Mouse (Mus musculus) heart, embryonic 11.5 days (tissue): Measurements from ENCODE around the gene Galnt18. TPM values are rescaled to one million over a fixed set of nuclear protein-coding genes. Genes with fewer than 3 reads are reported as not detected.

Experiments used
- ATAC-seq: fragments of 200-750 bp; cut with Nextera tagmentation; replicated peaks from 2 replicates; pipeline ENCODE4 v1.8.0; 2017; ENCODE audit warnings: moderate library complexity; ENCODE audit not compliant: insufficient number of reproducible peaks, low FRiP score, low TSS enrichment
- H3K27ac ChIP-seq: fragments of 300-500 bp; sonication (generic); 2 replicates; pipeline ENCODE4 v1.5.1; 2014; ENCODE audit warnings: mild to moderate bottlenecking, low read depth, low read length
- H3K27me3 ChIP-seq: fragments of 300-500 bp; sonication (generic); 2 replicates; pipeline ENCODE4 v1.6.1; 2014; ENCODE audit warnings: mild to moderate bottlenecking, low read length, mixed read lengths; ENCODE audit not compliant: control insufficient read depth, insufficient read depth
- H3K36me3 ChIP-seq: fragments of 300-500 bp; sonication (generic); 2 replicates; pipeline ENCODE4 v1.6.1; 2014; ENCODE audit warnings: mild to moderate bottlenecking, low read length, moderate library complexity, mixed read lengths; ENCODE audit not compliant: control insufficient read depth, insufficient read depth
- H3K4me1 ChIP-seq: fragments of 300-500 bp; sonication (generic); 2 replicates; pipeline ENCODE4 v1.6.1; 2014; ENCODE audit warnings: low read length; ENCODE audit not compliant: control insufficient read depth, insufficient read depth
- H3K4me2 ChIP-seq: fragments of 300-500 bp; sonication (generic); 2 replicates; pipeline ENCODE4 v1.6.1; 2014; ENCODE audit warnings: mild to moderate bottlenecking, moderate library complexity
- H3K4me3 ChIP-seq: fragments of 300-500 bp; sonication (generic); 2 replicates; pipeline ENCODE4 v1.5.1; 2014; ENCODE audit warnings: low read depth, low read length
- H3K9ac ChIP-seq: fragments of 300-500 bp; sonication (generic); 2 replicates; pipeline ENCODE4 v1.6.1; 2014; ENCODE audit warnings: mild to moderate bottlenecking, low read depth, low read length, moderate library complexity
- H3K9me3 ChIP-seq: fragments of 300-500 bp; sonication (generic); replicated peaks from 2 replicates; pipeline ENCODE4 v1.6.1; 2016; ENCODE audit warnings: low read length; ENCODE audit not compliant: control insufficient read depth
- WGBS: fragments of 180-500 bp; shearing (Covaris S2); extraction: QIAGEN DNeasy Blood & Tissue Kit; methylation state at CpG from one replicate; pipeline ENCODE4 v1.1.7; 2014; ENCODE audit not compliant: insufficient replicate concordance; 5-methylcytosine and 5-hydroxymethylcytosine counted together
- polyA plus RNA-seq: library from polyadenylated mRNA; unstranded; fragments of >200 nt; fragmentation: Nextera tagmentation; extraction: Ambion mirVana; gene quantifications from 2 replicates; pipeline ENCODE4 v1.2.1, GENCODE M21; 2014

Gene Galnt18
- polyA plus RNA-seq, 1 experiment from 2014 or later: 6.6 TPM

GRCm38 (mm10) chr7:111658579-111658978 is 121.2 kb downstream of the Galnt18 start:
- no peaks in the 10 kb centered on the region for H3K9me3 ChIP-seq
- H3K4me1 ChIP-seq: no peaks in the 10 kb centered on the region
- ATAC-seq: no peak
- no peaks in the 10 kb centered on the region for H3K36me3 ChIP-seq
- H3K4me2 ChIP-seq: no peak overlapping the region
- 65% methylated on average over 4 of the region's 4 CpGs for WGBS
- no peak overlapping the region for H3K9ac ChIP-seq
- H3K27me3 ChIP-seq: no peaks in the 10 kb centered on the region
- no peak overlapping the region for H3K4me3 ChIP-seq
- no peak overlapping the region for H3K27ac ChIP-seq

- Histone ChIP-seq H3K27me3 (no peaks in the 10 kb centered on the region), H3K27ac (no peak overlapping the region), H3K9me3 (no peaks in the 10 kb centered on the region), H3K9ac (no peak overlapping the region), H3K4me2 (no peak overlapping the region), H3K36me3 (no peaks in the 10 kb centered on the region), H3K4me3 (no peak overlapping the region), H3K4me1 (no peaks in the 10 kb centered on the region)
- 89% methylated on average over 8 of the region's 8 CpGs for WGBS
- ATAC-seq: no peak
These were observed 124.8 kb downstream of the Galnt18 start for GRCm38 (mm10) chr7:111655002-111655401.

- no peak overlapping the region for H3K27ac ChIP-seq
- ATAC-seq: no peak
These were observed 125.3 kb downstream of the Galnt18 start for GRCm38 (mm10) chr7:111654526-111654925.

GRCm38 (mm10) chr7:111644362-111644761 is 135.4 kb downstream of the Galnt18 start:
- H3K9ac ChIP-seq: no peak overlapping the region
- no peaks in the 10 kb centered on the region for H3K9me3 ChIP-seq
- no peak overlapping the region for H3K4me2 ChIP-seq
- H3K4me1 ChIP-seq: no peaks in the 10 kb centered on the region
- H3K36me3 ChIP-seq: no peaks in the 10 kb centered on the region
- H3K4me3 ChIP-seq: no peak overlapping the region
- H3K27ac ChIP-seq: no peak overlapping the region
- H3K27me3 ChIP-seq: no peaks in the 10 kb centered on the region
- no peak for ATAC-seq

More at GRCm38 (mm10) chr7:111654526-111654925, 125.3 kb downstream of the Galnt18 start:
- no peak overlapping the region for H3K4me2 ChIP-seq
- H3K36me3 ChIP-seq: no peaks in the 10 kb centered on the region
- H3K4me3 ChIP-seq: no peak overlapping the region
- H3K9ac ChIP-seq: no peak overlapping the region
- H3K27me3 ChIP-seq: no peaks in the 10 kb centered on the region
- H3K9me3 ChIP-seq: no peaks in the 10 kb centered on the region
- H3K4me1 ChIP-seq: no peaks in the 10 kb centered on the region

- H3K36me3 ChIP-seq: no peaks in the 10 kb centered on the region
- WGBS: 84% methylated on average over 2 of the region's 2 CpGs
- no peak overlapping the region for H3K4me3 ChIP-seq
- no peaks in the 10 kb centered on the region for H3K27me3 ChIP-seq
- H3K27ac ChIP-seq: no peak overlapping the region
- no peak overlapping the region for H3K9ac ChIP-seq
- H3K4me1 ChIP-seq: no peaks in the 10 kb centered on the region
- H3K9me3 ChIP-seq: no peaks in the 10 kb centered on the region
- no peak for ATAC-seq
- no peak overlapping the region for H3K4me2 ChIP-seq
These were observed 140.9 kb downstream of the Galnt18 start for GRCm38 (mm10) chr7:111638899-111639298.

GRCm38 (mm10) chr7:111638465-111638864 is 141.3 kb downstream of the Galnt18 start:
- Histone ChIP-seq H3K4me3 (no peak overlapping the region), H3K36me3 (no peaks in the 10 kb centered on the region), H3K27me3 (no peaks in the 10 kb centered on the region; the same call in 1 of the 2 replicates), H3K4me1 (no peaks in the 10 kb centered on the region), H3K27ac (no peak overlapping the region), H3K9ac (no peak overlapping the region), H3K4me2 (no peak overlapping the region), H3K9me3 (no peaks in the 10 kb centered on the region)
- 36% methylated on average over 5 of the region's 5 CpGs for whole genome bisulfite sequencing
- ATAC-seq: no peak

GRCm38 (mm10) chr7:111637866-111638448 is 141.8 kb downstream of the Galnt18 start:
- no peaks in the 10 kb centered on the region; the same call in 1 of the 2 replicates for H3K27me3 ChIP-seq
- WGBS: 61% methylated on average over 2 of the region's 2 CpGs
- H3K9ac ChIP-seq: no peak overlapping the region
- no peaks in the 10 kb centered on the region for H3K9me3 ChIP-seq
- H3K4me2 ChIP-seq: no peak overlapping the region
- ATAC-seq: no peak
- no peak overlapping the region for H3K4me3 ChIP-seq
- H3K27ac ChIP-seq: no peak overlapping the region
- no peaks in the 10 kb centered on the region for H3K36me3 ChIP-seq
- no peaks in the 10 kb centered on the region for H3K4me1 ChIP-seq

- no peaks in the 10 kb centered on the region for H3K36me3 ChIP-seq
- H3K27me3 ChIP-seq: no peaks in the 10 kb centered on the region; the same call in 1 of the 2 replicates
- no peak overlapping the region for H3K27ac ChIP-seq
- H3K4me3 ChIP-seq: no peak overlapping the region
- no peaks in the 10 kb centered on the region for H3K4me1 ChIP-seq
- 86% methylated on average over 5 of the region's 5 CpGs for WGBS
- H3K9ac ChIP-seq: no peak overlapping the region
- no peak for ATAC-seq
- no peaks in the 10 kb centered on the region for H3K9me3 ChIP-seq
- no peak overlapping the region for H3K4me2 ChIP-seq
These were observed 143.3 kb downstream of the Galnt18 start for GRCm38 (mm10) chr7:111636503-111636902.

- H3K27me3 ChIP-seq: no peaks in the 10 kb centered on the region; the same call in 1 of the 2 replicates
- H3K36me3 ChIP-seq: no peaks in the 10 kb centered on the region
- H3K9me3 ChIP-seq: no peaks in the 10 kb centered on the region
- H3K9ac ChIP-seq: no peak overlapping the region
- no peak overlapping the region for H3K4me2 ChIP-seq
- no peak overlapping the region for H3K27ac ChIP-seq
- ATAC-seq: no peak
- no peak overlapping the region for H3K4me3 ChIP-seq
- WGBS: 73% methylated on average over 4 of the region's 4 CpGs
- no peaks in the 10 kb centered on the region for H3K4me1 ChIP-seq
These were observed 148.5 kb downstream of the Galnt18 start for GRCm38 (mm10) chr7:111631265-111631664.
